Mouse (Mus musculus) midbrain, postnatal 0 days (tissue): Measurements from ENCODE around the gene Nacc2. TPM values are rescaled to one million over a fixed set of nuclear protein-coding genes. Genes with fewer than 3 reads are reported as not detected.

Experiments used
- ATAC-seq: fragments of 200-750 bp; cut with Nextera tagmentation; 2 replicates; pipeline ENCODE4 v1.8.0; 2017; ENCODE audit warnings: moderate number of reproducible peaks, mild to moderate bottlenecking, moderate TSS enrichment, moderate library complexity; ENCODE audit not compliant: low FRiP score
- DNase-seq: peaks from one replicate; pipeline ENCODE4 v3.0.0-alpha.2; 2015; ENCODE audit warnings: low spot score
- H3K27ac ChIP-seq: fragments of 300-500 bp; sonication (generic); 2 replicates; pipeline ENCODE4 v1.5.1; 2014; ENCODE audit warnings: low read depth, mild to moderate bottlenecking, low read length, mixed read lengths
- H3K27me3 ChIP-seq: fragments of 300-500 bp; sonication (generic); 2 replicates; pipeline ENCODE4 v1.6.1; 2014; ENCODE audit warnings: low read length, control low read depth, mixed read lengths; ENCODE audit not compliant: insufficient read depth
- H3K36me3 ChIP-seq: fragments of 300-500 bp; sonication (generic); 2 replicates; pipeline ENCODE4 v1.6.1; 2014; ENCODE audit warnings: low read length, control low read depth, mixed read lengths; ENCODE audit not compliant: insufficient read depth
- H3K4me1 ChIP-seq: fragments of 300-500 bp; sonication (generic); 2 replicates; pipeline ENCODE4 v1.6.1; 2014; ENCODE audit warnings: mild to moderate bottlenecking, control low read depth, antibody characterized with exemption, low read length, mixed read lengths; ENCODE audit not compliant: insufficient read depth
- H3K4me2 ChIP-seq: fragments of 300-500 bp; sonication (generic); 2 replicates; pipeline ENCODE4 v1.6.1; 2014; ENCODE audit warnings: low read depth, mild to moderate bottlenecking, low read length, mixed read lengths; ENCODE audit not compliant: poor library complexity, severe bottlenecking
- H3K4me3 ChIP-seq: fragments of 300-500 bp; sonication (generic); 2 replicates; pipeline ENCODE4 v1.5.1; 2014; ENCODE audit warnings: low read depth, mild to moderate bottlenecking, low read length, moderate library complexity
- H3K9ac ChIP-seq: fragments of 300-500 bp; sonication (generic); replicated peaks from 2 replicates; pipeline ENCODE4 v1.6.1; 2014; ENCODE audit warnings: mild to moderate bottlenecking, low read length, moderate library complexity, mixed read lengths; ENCODE audit not compliant: poor library complexity, severe bottlenecking
- H3K9me3 ChIP-seq: fragments of 300-500 bp; sonication (generic); 2 replicates; pipeline ENCODE4 v1.6.1; 2016; ENCODE audit warnings: low read length, control low read depth
- CTCF ChIP-seq: IDR thresholded peaks from 2 replicates; pipeline ENCODE4 v1.5.1; 2016; ENCODE audit warnings: antibody characterized with exemption, mild to moderate bottlenecking
- WGBS: fragments of 180-500 bp; shearing (Covaris S2); extraction: QIAGEN DNeasy Blood & Tissue Kit; methylation state at CpG from one replicate; pipeline ENCODE4 v1.1.7; 2014; 5-methylcytosine and 5-hydroxymethylcytosine counted together
- polyA plus RNA-seq: library from polyadenylated mRNA; unstranded; fragments of >200 nt; fragmentation: Nextera tagmentation; extraction: Ambion mirVana; gene quantifications from 2 replicates; pipeline ENCODE4 v1.2.1, GENCODE M21; 2015
- total RNA-seq: library from RNA; depleted of rRNA; stranded (reverse); fragments of >200 nt; gene quantifications from 2 replicates; pipeline ENCODE4 v1.2.3, GENCODE M21; 2014

Gene Nacc2
- total and polyA plus RNA-seq, 2 experiments from 2014 or later = 21.4 to 40.7 TPM

DNA sequence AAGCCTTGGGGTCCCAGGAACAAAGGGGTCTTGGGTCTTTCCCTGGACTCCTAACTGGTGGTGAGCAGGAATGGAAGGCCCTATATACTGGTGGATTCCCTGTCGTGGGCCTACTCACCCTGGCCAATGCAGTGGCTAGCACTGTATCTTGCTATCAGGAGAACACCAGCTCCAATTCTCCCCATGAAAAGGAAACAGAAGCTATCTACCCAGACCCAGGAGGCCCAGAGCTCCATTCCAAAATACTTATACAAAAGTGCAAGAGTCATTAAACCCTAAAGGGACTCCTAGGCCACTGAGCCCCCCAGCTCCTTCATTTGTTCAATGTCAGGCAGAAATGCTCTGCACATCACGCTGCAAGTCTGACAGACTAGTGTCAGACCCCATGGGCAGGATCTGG lies 34.0 kb downstream of the Nacc2 start:
- DNase-seq (no peak), ATAC-seq (no peak)
- no peaks in the 10 kb centered on the region for H3K9me3 ChIP-seq
- WGBS = 81% methylated on average over 2 of the region's 2 CpGs
- H3K4me3 ChIP-seq = no peak overlapping the region
- H3K4me1 ChIP-seq = peaks cover 8% of the 10 kb centered on the region
- H3K4me2 ChIP-seq = no peak overlapping the region
- H3K9ac ChIP-seq = no peak overlapping the region
- H3K27me3 ChIP-seq = no peaks in the 10 kb centered on the region
- no peaks in the 10 kb centered on the region for H3K36me3 ChIP-seq
- no peak overlapping the region for H3K27ac ChIP-seq
- TF ChIP-seq CTCF = no peak

DNA sequence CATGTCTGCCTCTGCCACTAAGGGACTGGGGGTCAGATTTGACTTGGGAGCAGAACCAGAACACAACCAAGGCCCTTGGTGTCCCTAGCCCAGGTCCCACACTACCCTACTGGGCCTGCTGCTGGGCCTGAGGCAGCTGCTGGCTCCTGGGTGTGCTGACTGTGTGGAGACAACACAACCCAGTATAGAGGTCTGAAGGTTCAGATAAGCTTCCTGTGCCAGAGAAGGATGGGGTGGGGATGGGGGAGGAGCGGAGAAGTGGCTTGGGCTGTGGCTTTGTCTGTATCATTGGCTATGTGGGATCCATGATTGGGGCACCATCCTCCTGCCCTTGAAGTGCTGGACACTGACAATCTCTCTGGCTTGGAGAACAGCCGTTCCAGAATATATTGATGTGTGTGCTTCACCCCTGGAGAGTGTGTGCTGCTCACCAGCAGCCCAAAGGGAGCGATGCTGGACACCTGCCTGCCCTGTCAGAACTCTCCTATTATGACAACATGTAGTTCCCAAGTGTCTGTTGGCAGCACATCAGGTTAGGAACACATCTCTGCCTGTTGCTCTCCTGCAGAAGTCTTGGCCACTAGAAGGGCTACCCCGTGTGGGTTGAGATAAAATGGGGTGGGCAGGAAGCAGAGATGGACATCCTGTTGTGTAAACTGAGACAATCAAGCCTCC lies 36.0 kb downstream of the Nacc2 start:
- 77% methylated on average over 4 of the region's 4 CpGs for WGBS
- no peak overlapping the region for H3K4me2 ChIP-seq
- H3K9me3 ChIP-seq = no peaks in the 10 kb centered on the region
- no peaks in the 10 kb centered on the region; the same call in 1 of the 2 replicates for H3K4me1 ChIP-seq
- no peak overlapping the region for H3K4me3 ChIP-seq
- H3K36me3 ChIP-seq = no peaks in the 10 kb centered on the region
- no peak for DNase-seq
- H3K27ac ChIP-seq = no peak overlapping the region
- no peak for TF ChIP-seq CTCF
- H3K27me3 ChIP-seq = no peaks in the 10 kb centered on the region
- ATAC-seq = no peak
- H3K9ac ChIP-seq = no peak overlapping the region

DNA sequence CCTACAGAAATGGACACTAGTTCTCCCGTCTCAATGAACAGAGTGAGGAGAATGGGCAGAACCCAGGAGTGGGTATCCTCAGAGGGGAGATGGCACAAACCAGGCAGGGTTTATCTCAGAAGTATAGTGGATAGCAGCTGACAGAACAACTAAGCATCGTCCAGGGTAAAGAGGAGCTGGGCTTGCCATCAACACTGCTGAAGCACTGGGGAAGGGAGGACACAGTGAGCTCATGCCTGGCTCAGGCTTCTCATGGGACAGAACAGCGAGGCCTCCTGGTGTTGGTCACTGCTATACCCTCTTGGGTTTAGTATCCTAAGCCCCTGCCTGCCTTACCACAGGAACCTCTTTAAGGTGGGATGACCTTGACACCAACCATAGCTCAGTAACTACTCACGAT lies 36.5 kb downstream of the Nacc2 start:
- Histone ChIP-seq H3K27me3 (no peaks in the 10 kb centered on the region), H3K9ac (no peak overlapping the region), H3K4me3 (no peak overlapping the region), H3K27ac (no peak overlapping the region), H3K4me2 (no peak overlapping the region), H3K4me1 (no peaks in the 10 kb centered on the region), H3K9me3 (no peaks in the 10 kb centered on the region), H3K36me3 (no peaks in the 10 kb centered on the region)
- no peak for DNase-seq
- no peak for TF ChIP-seq CTCF
- 91% methylated on average over 4 of the region's 4 CpGs for WGBS
- ATAC-seq = no peak

DNA sequence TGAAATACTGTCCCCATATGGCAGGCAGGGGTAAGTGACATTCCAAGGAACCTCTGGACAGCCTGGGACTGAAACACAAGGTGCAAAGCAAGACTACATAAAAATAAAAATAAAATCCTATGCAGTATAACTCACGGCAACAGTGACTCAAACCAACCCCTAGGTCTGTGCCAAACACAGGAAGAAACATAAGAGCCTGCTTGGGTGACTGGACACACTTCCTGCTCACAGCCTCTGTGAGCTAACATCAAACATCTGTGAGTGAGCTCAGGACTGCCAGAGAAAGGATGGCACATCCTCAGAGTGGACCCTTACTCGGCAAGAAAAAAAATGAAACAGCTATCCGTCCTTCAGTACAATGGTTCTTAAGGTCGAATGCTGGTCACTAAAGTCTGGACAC lies 40.1 kb downstream of the Nacc2 start:
- Histone ChIP-seq H3K4me1 (no peaks in the 10 kb centered on the region), H3K9ac (no peak overlapping the region), H3K4me3 (no peak overlapping the region), H3K4me2 (no peak overlapping the region), H3K27ac (no peak overlapping the region), H3K36me3 (no peaks in the 10 kb centered on the region), H3K27me3 (no peaks in the 10 kb centered on the region), H3K9me3 (no peaks in the 10 kb centered on the region)
- no peak for DNase-seq
- no peak for ATAC-seq
- 76% methylated on average over 4 of the region's 4 CpGs for WGBS
- TF ChIP-seq CTCF = no peak

DNA sequence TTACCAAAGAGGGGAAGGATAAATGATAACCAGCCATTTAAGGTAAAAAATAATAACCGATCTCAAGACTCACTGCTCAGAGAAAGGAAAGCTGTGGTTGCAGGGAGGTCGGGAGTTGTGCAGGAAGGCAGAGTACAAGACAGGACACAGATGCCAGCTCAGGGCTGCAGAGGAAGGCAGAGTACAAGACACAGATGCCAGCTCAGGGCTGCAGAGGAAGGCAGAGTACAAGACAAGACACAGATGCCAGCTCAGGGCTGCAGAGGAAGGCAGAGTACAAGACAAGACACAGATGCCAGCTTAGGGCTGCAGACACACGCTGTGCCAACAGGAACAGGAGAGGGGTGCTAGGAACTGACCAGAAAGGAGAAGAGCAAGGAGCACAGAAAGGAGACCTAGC lies 42.2 kb downstream of the Nacc2 start:
- ATAC-seq = no peak
- no peak overlapping the region for H3K4me2 ChIP-seq
- WGBS = 84% methylated on average over 3 of the region's 3 CpGs
- no peak for DNase-seq
- no peak for TF ChIP-seq CTCF
- no peak overlapping the region for H3K27ac ChIP-seq
- H3K4me3 ChIP-seq = no peak overlapping the region
- no peaks in the 10 kb centered on the region for H3K36me3 ChIP-seq
- H3K4me1 ChIP-seq = no peaks in the 10 kb centered on the region
- H3K9ac ChIP-seq = no peak overlapping the region
- H3K27me3 ChIP-seq = no peaks in the 10 kb centered on the region
- H3K9me3 ChIP-seq = no peaks in the 10 kb centered on the region

DNA sequence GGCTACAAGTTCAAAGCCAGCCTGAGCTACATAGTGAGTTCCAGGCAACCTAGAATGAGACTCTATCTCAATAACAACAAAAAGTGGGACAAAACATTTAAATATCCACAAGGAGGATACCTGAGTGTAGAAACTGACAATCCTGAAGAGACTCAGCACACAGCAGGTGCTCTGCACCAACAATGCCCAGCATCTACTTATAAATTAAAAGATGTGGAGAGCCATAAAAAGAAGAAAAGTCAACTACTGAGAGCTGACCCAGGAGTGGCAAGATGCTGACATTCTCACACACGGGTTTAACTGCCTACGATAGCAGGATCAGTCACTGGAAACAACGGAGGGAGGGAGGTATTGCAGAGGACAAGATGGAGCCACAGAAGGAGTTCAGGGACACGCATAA lies 43.6 kb downstream of the Nacc2 start:
- H3K27ac ChIP-seq = no peak overlapping the region
- no peak overlapping the region for H3K4me3 ChIP-seq
- H3K9ac ChIP-seq = no peak overlapping the region
- H3K4me1 ChIP-seq = no peaks in the 10 kb centered on the region
- WGBS = 76% methylated on average over 4 of the region's 4 CpGs
- H3K27me3 ChIP-seq = no peaks in the 10 kb centered on the region
- TF ChIP-seq CTCF = no peak
- ATAC-seq (no peak), DNase-seq (no peak)
- H3K4me2 ChIP-seq = no peak overlapping the region
- H3K36me3 ChIP-seq = no peaks in the 10 kb centered on the region
- no peaks in the 10 kb centered on the region for H3K9me3 ChIP-seq
